Mouse (Mus musculus): ENCODE measurements around the gene Wasf2.

DNA sequence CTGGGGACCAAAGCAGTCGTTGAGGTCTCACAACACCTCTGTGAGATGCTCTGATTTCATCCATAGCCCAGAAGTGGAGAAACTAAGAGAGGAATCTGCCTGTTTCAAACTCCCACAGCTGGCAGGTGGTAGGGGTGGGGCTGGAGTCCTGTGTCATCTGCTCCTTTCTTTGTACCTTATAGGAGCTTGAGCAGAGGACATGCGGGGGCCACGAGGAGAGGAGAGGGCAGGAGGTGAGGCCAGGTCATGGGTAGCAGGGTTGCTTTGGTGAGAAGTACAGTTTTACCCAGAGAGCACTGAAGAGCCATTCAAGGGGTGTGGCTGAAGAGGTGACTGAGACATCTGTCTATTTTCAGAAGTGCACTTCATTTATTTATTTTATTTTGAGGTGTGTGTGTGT, 15.5 kb upstream of the Wasf2 start:
- no peak for TF ChIP-seq GATA1 (IDR thresholded peaks at IDR 0.05; ENCODE audit: low read length)
- no peak for TF ChIP-seq TAL1 (IDR thresholded peaks at IDR 0.05; ENCODE audit: low read length)

Data from erythroblast, embryonic 14.5 days (primary cell).